Mouse (Mus musculus): Measurements from ENCODE around the gene Grin2c. TPM values are rescaled to one million over a fixed set of nuclear protein-coding genes. Genes with fewer than 3 reads are reported as not detected.

The Grin2c gene
- total and polyA plus RNA-seq, 3 experiments: not detected

DNA sequence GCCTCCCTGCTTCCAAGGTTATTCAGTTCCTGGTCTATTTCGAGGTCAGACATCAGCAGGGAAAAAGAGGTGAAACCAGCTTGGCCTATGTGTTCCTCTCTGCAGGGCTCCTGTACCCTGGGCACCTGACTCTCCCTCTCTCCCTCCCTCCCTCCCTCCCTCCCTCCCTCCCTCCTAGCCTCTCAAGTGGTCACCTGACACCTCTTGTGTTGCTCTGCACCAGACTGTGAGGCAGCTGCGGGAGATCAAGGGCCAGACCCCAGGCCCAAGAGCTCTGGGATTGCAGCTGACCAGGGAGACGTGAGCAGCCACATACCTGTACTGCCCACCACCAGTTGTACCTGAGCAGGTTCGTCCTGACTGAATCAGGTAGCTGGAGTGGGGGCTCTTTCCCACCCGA, 51.9 kb downstream of the Grin2c start:
- Histone ChIP-seq H3K27me3 (ENCODE audit: control insufficient read depth in 1 of 2, insufficient read depth in 2 of 2, low read length in 2 of 2) (no peaks in the 10 kb centered on the region), H3K4me3 (ENCODE audit: control insufficient read depth in 1 of 2, insufficient read depth in 1 of 2, low read depth in 2 of 2, low read length in 2 of 2) (no peak overlapping the region), H3K79me2 (ENCODE audit: control insufficient read depth, insufficient read depth, low read length, poor library complexity) (no peaks in the 10 kb centered on the region), H3K27ac (ENCODE audit: control insufficient read depth, low read depth, low read length) (no peak overlapping the region), H3K4me1 (ENCODE audit: control insufficient read depth in 1 of 2, insufficient read depth in 2 of 2, low read length in 2 of 2) (peaks cover 0 to 2% of the 10 kb centered on the region in 2 experiments; a peak in 2 of 4 replicates), H3K9me3 (replicated peaks; ENCODE audit: insufficient read depth, low read length) (no peaks in the 10 kb centered on the region), H3K9ac (ENCODE audit: control insufficient read depth, low read depth, low read length, poor library complexity, severe bottlenecking) (no peak overlapping the region), H3K36me3 (ENCODE audit: control insufficient read depth in 1 of 2, insufficient read depth in 2 of 2, low read length in 2 of 2) (peaks cover 0 to 2% of the 10 kb centered on the region in 2 experiments; a peak in 3 of 4 replicates)
- no peak for DNase-seq (ENCODE audit: low read depth, low spot score)
- no peak for TF ChIP-seq EP300 (IDR thresholded peaks at IDR 0.05; ENCODE audit: low read depth in 1 of 2, low read length in 2 of 2)
- no peak for TF ChIP-seq JUND (IDR thresholded peaks at IDR 0.05; ENCODE audit: low read depth, low read length)
- no peak for TF ChIP-seq CHD2 (IDR thresholded peaks at IDR 0.05; ENCODE audit: low read length)
- no peak for TF ChIP-seq UBTF (IDR thresholded peaks at IDR 0.05; ENCODE audit: borderline replicate concordance, insufficient read depth, low read depth, low read length)
- TF ChIP-seq ELF1 (IDR thresholded peaks at IDR 0.05; ENCODE audit: low read depth, low read length): no peak

DNA sequence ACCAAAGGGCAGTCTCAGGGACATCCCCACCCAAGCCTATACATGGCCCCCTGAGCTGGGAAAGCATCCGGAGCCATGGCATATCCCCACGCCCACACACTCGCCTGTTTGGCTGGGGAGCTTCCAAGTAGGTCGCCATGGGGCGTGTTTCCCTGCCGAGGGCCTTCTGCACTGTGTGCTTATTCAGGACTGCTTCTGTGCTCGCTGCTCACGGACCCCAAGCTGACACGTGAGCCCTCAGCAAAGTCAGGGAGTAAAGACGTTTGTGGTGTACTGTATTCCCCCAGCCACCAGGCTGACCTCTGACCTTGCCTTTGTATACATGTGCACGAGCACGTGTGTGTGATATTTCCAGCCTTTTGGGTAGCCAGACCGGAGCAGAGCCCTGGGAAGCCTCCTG, 54.9 kb downstream of the Grin2c start:
- Histone ChIP-seq H3K36me3 (ENCODE audit: control insufficient read depth in 1 of 2, insufficient read depth in 2 of 2, low read length in 2 of 2) (peaks cover 0 to 2% of the 10 kb centered on the region in 2 experiments; a peak in 3 of 4 replicates), H3K9ac (ENCODE audit: control insufficient read depth, low read depth, low read length, poor library complexity, severe bottlenecking) (no peak overlapping the region), H3K27ac (ENCODE audit: control insufficient read depth, low read depth, low read length) (no peak overlapping the region), H3K27me3 (ENCODE audit: control insufficient read depth in 1 of 2, insufficient read depth in 2 of 2, low read length in 2 of 2) (no peaks in the 10 kb centered on the region), H3K9me3 (replicated peaks; ENCODE audit: insufficient read depth, low read length) (no peaks in the 10 kb centered on the region), H3K4me1 (ENCODE audit: control insufficient read depth in 1 of 2, insufficient read depth in 2 of 2, low read length in 2 of 2) (peaks cover 0 to 2% of the 10 kb centered on the region in 2 experiments; a peak in 1 of 4 replicates), H3K79me2 (ENCODE audit: control insufficient read depth, insufficient read depth, low read length, poor library complexity) (no peaks in the 10 kb centered on the region), H3K4me3 (ENCODE audit: control insufficient read depth in 1 of 2, insufficient read depth in 1 of 2, low read depth in 2 of 2, low read length in 2 of 2) (no peak overlapping the region)
- no peak for TF ChIP-seq CHD1 (IDR thresholded peaks at IDR 0.05; ENCODE audit: low read depth, low read length)
- no peak for TF ChIP-seq MYB (IDR thresholded peaks at IDR 0.05; ENCODE audit: low read depth, low read length)
- no peak for TF ChIP-seq SMC3 (IDR thresholded peaks at IDR 0.05; ENCODE audit: low read depth, low read length)
- no peak for TF ChIP-seq ZNF384 (IDR thresholded peaks at IDR 0.05; ENCODE audit: low read depth, low read length)
- no peak for TF ChIP-seq TCF12 (IDR thresholded peaks at IDR 0.05; ENCODE audit: low read depth, low read length)
- no peak for TF ChIP-seq CHD2 (IDR thresholded peaks at IDR 0.05; ENCODE audit: low read length)
- no peak for TF ChIP-seq NRF1 (IDR thresholded peaks at IDR 0.05; ENCODE audit: insufficient read depth, low read depth, low read length, poor library complexity, severe bottlenecking)
- TF ChIP-seq POLR2A (IDR thresholded peaks at IDR 0.05; ENCODE audit: control insufficient read depth in 1 of 2, insufficient read depth in 1 of 2, low read depth in 1 of 2, low read length in 2 of 2, poor library complexity in 1 of 2): no peak
- TF ChIP-seq MYC (IDR thresholded peaks at IDR 0.05; ENCODE audit: low read depth, low read length): no peak
- TF ChIP-seq RCOR1 (IDR thresholded peaks at IDR 0.05; ENCODE audit: low read depth, low read length): no peak
- TF ChIP-seq USF1 (IDR thresholded peaks at IDR 0.05; ENCODE audit: low read depth, low read length): no peak
- TF ChIP-seq GATA1 (IDR thresholded peaks at IDR 0.05; ENCODE audit: low read depth, low read length): no peak
- no peak for TF ChIP-seq EP300 (IDR thresholded peaks at IDR 0.05; ENCODE audit: low read depth in 1 of 2, low read length in 2 of 2)
- DNase-seq (ENCODE audit: low read depth, low spot score): no peak

Data from MEL (cell line).